In the genomic region with DNA sequence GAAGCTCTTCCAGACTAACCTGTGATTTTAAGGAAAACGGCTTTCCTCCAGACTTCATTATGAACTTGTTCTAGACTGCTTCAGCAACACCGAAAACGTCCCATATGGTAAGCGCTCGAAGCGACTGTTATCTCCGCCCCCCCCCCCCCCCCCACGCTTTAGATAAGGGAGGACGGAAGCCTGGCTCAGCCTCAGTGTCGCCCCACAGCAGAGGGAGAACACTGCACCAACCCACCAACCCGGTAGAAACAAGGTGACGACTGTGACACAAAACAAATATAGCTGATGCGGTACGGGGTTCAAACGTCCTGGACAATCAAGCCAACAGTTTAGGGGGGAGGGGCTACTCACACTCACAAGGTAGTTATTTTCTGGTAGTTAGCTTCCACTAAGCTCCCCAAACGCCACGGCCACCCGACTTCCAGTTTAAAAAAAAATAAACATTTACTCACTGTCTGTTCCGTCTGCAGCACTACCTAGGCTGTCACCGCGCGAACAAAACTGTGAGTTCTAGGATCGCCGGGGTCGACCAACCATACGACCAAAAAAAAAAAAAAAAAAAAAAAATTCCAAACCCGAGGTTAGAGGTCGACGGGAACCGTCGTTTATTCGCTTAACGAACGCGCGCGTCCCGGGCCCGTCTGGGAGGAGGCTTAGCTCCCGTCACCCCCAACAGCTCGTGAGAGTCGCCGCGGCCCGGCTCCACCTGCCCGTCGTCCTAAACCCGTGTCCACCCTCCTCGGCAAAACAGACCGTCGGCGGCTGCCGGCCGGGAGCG, we compare ENCODE assay signal across 1 mouse cellular context.
TF ChIP-seq lines count a peak whose summit lies in the region.

No protein-coding gene starts in this region.

TF ChIP-seq in CH12.LX, 34 proteins besides CTCF, POLR2A, EP300 and RAD21 (continued from another document):
- TF ChIP-seq MYC (IDR thresholded peaks at IDR 0.05; ENCODE audit: low read depth, low read length): no peak
- no peak for TF ChIP-seq MAFK (IDR thresholded peaks at IDR 0.05; ENCODE audit: insufficient replicate concordance, low read length)
